In the genomic region with DNA sequence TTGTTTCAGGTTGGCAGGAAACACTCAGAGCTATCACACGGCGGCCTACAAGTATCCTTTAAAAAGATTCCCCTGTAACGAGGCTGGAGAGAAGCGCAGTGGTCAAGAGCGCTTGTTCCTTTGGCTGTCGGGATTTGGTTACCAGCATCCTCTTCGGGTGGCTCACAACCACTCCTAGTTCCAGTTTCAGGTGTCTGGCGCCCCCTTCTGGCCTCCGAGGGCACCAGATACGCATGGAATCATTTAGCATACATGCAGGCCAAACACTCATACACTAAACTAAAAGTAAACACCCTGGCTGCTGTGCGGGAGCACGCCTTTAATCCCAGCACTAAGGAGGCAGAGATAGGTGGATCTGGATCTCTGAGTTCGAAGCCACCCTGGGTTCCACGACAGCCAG, we compare ENCODE assay signal across 8 mouse cellular contexts. TPM values are rescaled to one million over a fixed set of nuclear protein-coding genes. Genes with fewer than 3 reads are reported as not detected.
A peak's percentile ranks its signal among the peaks of the same experiment; 100 is the strongest.
DNase-seq lines count a peak whose midpoint lies in the region; ATAC-seq and TF ChIP-seq lines count a peak whose summit lies in the region.

No protein-coding gene starts in this region.

- no peak overlapping the region for H3K27ac ChIP-seq in heart, embryonic 10.5 days
- H3K27ac ChIP-seq in forebrain, embryonic 10.5 days: no peak overlapping the region

- H3K9me3 ChIP-seq in heart, embryonic 10.5 days: no peaks in the 10 kb centered on the region
- no peaks in the 10 kb centered on the region for H3K9me3 ChIP-seq in E14TG2a.4 (ENCODE audit: low read length)
- no peaks in the 10 kb centered on the region for H3K9me3 ChIP-seq in forebrain, embryonic 10.5 days

- H3K36me3 ChIP-seq in heart, embryonic 10.5 days: no peaks in the 10 kb centered on the region
- peaks cover 4% of the 10 kb centered on the region; the same call in 1 of the 2 replicates for H3K36me3 ChIP-seq in E14TG2a.4 (ENCODE audit: insufficient read depth, low read length)
- peaks cover 1% of the 10 kb centered on the region; the same call in 1 of the 2 replicates for H3K36me3 ChIP-seq in forebrain, embryonic 10.5 days (replicated peaks)

- peaks cover 16% of the 10 kb centered on the region for H3K4me1 ChIP-seq in heart, embryonic 10.5 days
- H3K4me1 ChIP-seq in E14TG2a.4 (replicated peaks; ENCODE audit: low read depth, low read length): peaks cover 54% of the 10 kb centered on the region
- peaks cover 30% of the 10 kb centered on the region for H3K4me1 ChIP-seq in forebrain, embryonic 10.5 days

- 31% methylated on average over 14 of the region's 14 CpGs for WGBS in heart, embryonic 10.5 days
- WGBS in forebrain, embryonic 10.5 days: 32% methylated on average over 14 of the region's 14 CpGs

- peak; percentile 92 for TF ChIP-seq CTCF in E14TG2a.4 (conservative IDR thresholded peaks at IDR 0.05; ENCODE audit: low read length)

- H3K4me3 ChIP-seq in heart, embryonic 10.5 days: no peak overlapping the region
- no peak overlapping the region for H3K4me3 ChIP-seq in E14TG2a.4 (replicated peaks; ENCODE audit: low read length)
- H3K4me3 ChIP-seq in forebrain, embryonic 10.5 days: no peak overlapping the region

- no peaks in the 10 kb centered on the region for H3K27me3 ChIP-seq in heart, embryonic 10.5 days (ENCODE audit: insufficient read depth, poor library complexity, severe bottlenecking)
- no peaks in the 10 kb centered on the region for H3K27me3 ChIP-seq in E14TG2a.4 (ENCODE audit: insufficient read depth, low read length)
- no peaks in the 10 kb centered on the region for H3K27me3 ChIP-seq in forebrain, embryonic 10.5 days (ENCODE audit: poor library complexity, severe bottlenecking)

- ATAC-seq in inflammation-experienced regulatory T-cells, adult 6 months: no peak

- peak; percentile 41 for DNase-seq in heart, postnatal 4 days
- no peak for DNase-seq in heart, embryonic 10.5 days (ENCODE audit: low spot score)
- DNase-seq in embryo, embryonic 10.5 days (ENCODE audit: low spot score): peak; percentile 68
- DNase-seq in retina, embryonic 14.5 days (ENCODE audit: low spot score): peak; percentile 60
- DNase-seq in left cerebral cortex, adult 8-10 months (ENCODE audit: low spot score in 2 of 2): no peak
- DNase-seq in forebrain, embryonic 10.5 days (ENCODE audit: extremely low spot score, low spot score): no peak

RNA-seq across cellular contexts. Expression of gene Rnf10, which starts 3.3 kb away (rescaled TPM):
- total RNA-seq in heart, postnatal 4 days (2021): 100 to 1,000 TPM; 277 to 284 TPM
- polyA plus RNA-seq in heart, embryonic 10.5 days (2016; fragmentation: Nextera tagmentation; extraction: Ambion mirVana): 102 and 117 TPM in 2 replicates
- total RNA-seq in left cerebral cortex, adult 8-10 months (2022): 100 to 1,000 TPM; 216 to 259 (median 243) TPM
- polyA plus RNA-seq in inflammation-experienced regulatory T-cells, adult 6 months (2017; shearing (Covaris generic)): 10 to 100 TPM; 29.8 to 37.7 (median 35.6) TPM
- 119 and 132 TPM in 2 replicates for polyA plus RNA-seq in forebrain, embryonic 10.5 days (2016; fragmentation: Nextera tagmentation; extraction: Ambion mirVana)

RNA-seq across cellular contexts. Expression of gene Coq5, which starts 3.5 kb away (rescaled TPM):
- 100 to 1,000 TPM; 113 to 117 TPM for total RNA-seq in heart, postnatal 4 days (2021)
- 78.2 and 87.8 TPM in 2 replicates for polyA plus RNA-seq in heart, embryonic 10.5 days (2016; fragmentation: Nextera tagmentation; extraction: Ambion mirVana)
- total RNA-seq in left cerebral cortex, adult 8-10 months (2022): 10 to 100 TPM; 40.4 to 43.6 (median 42.2) TPM
- polyA plus RNA-seq in inflammation-experienced regulatory T-cells, adult 6 months (2017; shearing (Covaris generic)): 10 to 100 TPM; 26.0 to 35.4 (median 31.6) TPM
- 58.7 and 58.8 TPM in 2 replicates for polyA plus RNA-seq in forebrain, embryonic 10.5 days (2016; fragmentation: Nextera tagmentation; extraction: Ambion mirVana)

RNA-seq across cellular contexts. Expression of gene Dynll1, which starts 24.8 kb away (rescaled TPM):
- total RNA-seq in heart, postnatal 4 days (2021): 100 to 1,000 TPM; 318 to 355 TPM
- polyA plus RNA-seq in heart, embryonic 10.5 days (2016; fragmentation: Nextera tagmentation; extraction: Ambion mirVana): 1,455 and 1,701 TPM in 2 replicates
- 100 to 1,000 TPM; 550 to 617 (median 573) TPM for total RNA-seq in left cerebral cortex, adult 8-10 months (2022)
- polyA plus RNA-seq in inflammation-experienced regulatory T-cells, adult 6 months (2017; shearing (Covaris generic)): 100 to 1,000 TPM; 360 to 571 (median 381) TPM
- 1,650 and 1,695 TPM in 2 replicates for polyA plus RNA-seq in forebrain, embryonic 10.5 days (2016; fragmentation: Nextera tagmentation; extraction: Ambion mirVana)

RNA-seq across cellular contexts. Expression of gene Pop5, which starts 40.4 kb away (rescaled TPM):
- total RNA-seq in heart, postnatal 4 days (2021): 10 to 100 TPM; 21.1 to 26.1 TPM
- polyA plus RNA-seq in heart, embryonic 10.5 days (2016; fragmentation: Nextera tagmentation; extraction: Ambion mirVana): 88.7 and 117 TPM in 2 replicates
- total RNA-seq in left cerebral cortex, adult 8-10 months (2022): 10 to 100 TPM; 72.0 to 91.4 (median 77.3) TPM
- polyA plus RNA-seq in inflammation-experienced regulatory T-cells, adult 6 months (2017; shearing (Covaris generic)): 100 to 1,000 TPM; 116 to 141 (median 122) TPM
- 116 and 119 TPM in 2 replicates for polyA plus RNA-seq in forebrain, embryonic 10.5 days (2016; fragmentation: Nextera tagmentation; extraction: Ambion mirVana)

RNA-seq across cellular contexts. Expression of gene Srsf9, which starts 51.0 kb away (rescaled TPM):
- 10 to 100 TPM; 39.1 to 42.4 TPM for total RNA-seq in heart, postnatal 4 days (2021)
- 154 and 293 TPM in 2 replicates for polyA plus RNA-seq in heart, embryonic 10.5 days (2016; fragmentation: Nextera tagmentation; extraction: Ambion mirVana)
- total RNA-seq in left cerebral cortex, adult 8-10 months (2022): 10 to 100 TPM; 55.2 to 70.1 (median 64.6) TPM
- polyA plus RNA-seq in inflammation-experienced regulatory T-cells, adult 6 months (2017; shearing (Covaris generic)): 10 to 100 TPM; 15.7 to 26.8 (median 26.5) TPM
- polyA plus RNA-seq in forebrain, embryonic 10.5 days (2016; fragmentation: Nextera tagmentation; extraction: Ambion mirVana): 399 and 417 TPM in 2 replicates

Comparison
In these comparisons a context has a peak if more than half of its experiments do, and no peak if none do; other contexts are left out.
1. DNase-seq: peak in heart, postnatal 4 days (single experiment), embryo, embryonic 10.5 days (single experiment) and retina, embryonic 14.5 days (single experiment); none in heart, embryonic 10.5 days (single experiment), left cerebral cortex, adult 8-10 months (0 of 2) and forebrain, embryonic 10.5 days (single experiment).